Mouse (Mus musculus) intestine, postnatal 0 days (tissue): ENCODE results near the gene Fah. TPM values are rescaled to one million over a fixed set of nuclear protein-coding genes. Genes with fewer than 3 reads are reported as not detected.

Source experiments
- ATAC-seq: fragments of 200-750 bp; cut with Nextera tagmentation; 2 replicates; pipeline ENCODE4 v1.8.0; 2017; ENCODE audit warnings: mild to moderate bottlenecking, moderate TSS enrichment, moderate library complexity
- H3K27ac ChIP-seq: fragments of 300-500 bp; sonication (generic); 2 replicates; pipeline ENCODE4 v1.5.1; 2014; ENCODE audit warnings: mild to moderate bottlenecking, low read depth, low read length, moderate library complexity
- H3K27me3 ChIP-seq: fragments of 300-500 bp; sonication (generic); replicated peaks from 2 replicates; pipeline ENCODE4 v1.6.1; 2014; ENCODE audit warnings: low read length, mixed read lengths; ENCODE audit not compliant: control insufficient read depth, insufficient read depth
- H3K36me3 ChIP-seq: fragments of 300-500 bp; sonication (generic); 2 replicates; pipeline ENCODE4 v1.6.1; 2014; ENCODE audit warnings: mild to moderate bottlenecking, moderate library complexity; ENCODE audit not compliant: control insufficient read depth, insufficient read depth
- H3K4me1 ChIP-seq: fragments of 300-500 bp; sonication (generic); replicated peaks from 2 replicates; pipeline ENCODE4 v1.6.1; 2014; ENCODE audit warnings: antibody characterized with exemption, low read length, mixed read lengths; ENCODE audit not compliant: control insufficient read depth, insufficient read depth
- H3K4me2 ChIP-seq: fragments of 300-500 bp; sonication (generic); replicated peaks from 2 replicates; pipeline ENCODE4 v1.6.1; 2014; ENCODE audit warnings: low read depth, mild to moderate bottlenecking, moderate library complexity
- H3K4me3 ChIP-seq: fragments of 300-500 bp; sonication (generic); 2 replicates; pipeline ENCODE4 v1.5.1; 2014; ENCODE audit warnings: low read depth, low read length
- H3K9ac ChIP-seq: fragments of 300-500 bp; sonication (generic); 2 replicates; pipeline ENCODE4 v1.6.1; 2014; ENCODE audit warnings: mild to moderate bottlenecking, low read depth, low read length
- H3K9me3 ChIP-seq: fragments of 300-500 bp; sonication (generic); 2 replicates; pipeline ENCODE4 v1.6.1; 2016; ENCODE audit warnings: mixed run types; ENCODE audit not compliant: control insufficient read depth
- CTCF ChIP-seq: sonication (generic); IDR thresholded peaks from 2 replicates; pipeline ENCODE4 v1.5.1; 2016; ENCODE audit warnings: low read depth, mild to moderate bottlenecking, control low read depth, antibody characterized with exemption, moderate library complexity
- WGBS: fragments of 180-500 bp; shearing (Covaris S2); extraction: QIAGEN DNeasy Blood & Tissue Kit; methylation state at CpG from one replicate; pipeline ENCODE4 v1.1.7; 2014; 5-methylcytosine and 5-hydroxymethylcytosine counted together
- polyA plus RNA-seq: library from polyadenylated mRNA; unstranded; fragments of >200 nt; fragmentation: Nextera tagmentation; extraction: Ambion mirVana; gene quantifications from 2 replicates; pipeline ENCODE4 v1.2.1, GENCODE M21; 2015

Gene Fah
- 11.1 and 16.5 TPM in 2 replicates for polyA plus RNA-seq

- Histone ChIP-seq H3K27me3 (no peaks in the 10 kb centered on the region), H3K4me3 (peak within 1 kb of the TSS; percentile 59), H3K4me2 (peak within 1 kb of the TSS; percentile 88), H3K36me3 (peaks cover 4% of the 10 kb centered on the region; the same call in 1 of the 2 replicates), H3K9me3 (no peaks in the 10 kb centered on the region), H3K27ac (peak within 1 kb of the TSS; percentile 51), H3K4me1 (no peaks in the 10 kb centered on the region), H3K9ac (peak within 1 kb of the TSS; percentile 27)
- TF ChIP-seq CTCF: no peak
- WGBS: 2% methylated on average over 10 of the region's 10 CpGs
- 0 out of 2 replicates have a peak, but pooled peaks have one; percentile 21 for ATAC-seq
These were observed at the start of gene Fah for GRCm38 (mm10) chr7:84606293-84606749. TSS of gene Fah (minus strand) at chr7:84606722.

GRCm38 (mm10) chr7:84652740-84653139, 46.2 kb upstream of the Fah start:
- no peak overlapping the region for H3K4me2 ChIP-seq
- 68% methylated on average over 2 of the region's 2 CpGs for WGBS

GRCm38 (mm10) chr7:84651987-84652321, 45.4 kb upstream of the Fah start:
- no peak overlapping the region for H3K4me2 ChIP-seq
- no peak for ATAC-seq
- H3K36me3 ChIP-seq: no peaks in the 10 kb centered on the region
- H3K4me1 ChIP-seq: no peaks in the 10 kb centered on the region
- TF ChIP-seq CTCF: no peak
- WGBS: 44% methylated on average over 2 of the region's 2 CpGs
- no peak overlapping the region for H3K4me3 ChIP-seq
- no peaks in the 10 kb centered on the region for H3K9me3 ChIP-seq
- H3K27ac ChIP-seq: no peak overlapping the region
- H3K27me3 ChIP-seq: no peaks in the 10 kb centered on the region
- H3K9ac ChIP-seq: no peak overlapping the region

More at GRCm38 (mm10) chr7:84652740-84653139, 46.2 kb upstream of the Fah start:
- no peaks in the 10 kb centered on the region for H3K4me1 ChIP-seq
- no peak overlapping the region for H3K9ac ChIP-seq
- TF ChIP-seq CTCF: no peak
- H3K36me3 ChIP-seq: no peaks in the 10 kb centered on the region
- no peak overlapping the region for H3K4me3 ChIP-seq
- H3K27ac ChIP-seq: no peak overlapping the region
- no peak for ATAC-seq
- no peaks in the 10 kb centered on the region for H3K9me3 ChIP-seq
- H3K27me3 ChIP-seq: no peaks in the 10 kb centered on the region

- Histone ChIP-seq H3K4me2 (no peak overlapping the region), H3K27me3 (no peaks in the 10 kb centered on the region), H3K27ac (no peak overlapping the region), H3K4me3 (no peak overlapping the region), H3K4me1 (no peaks in the 10 kb centered on the region), H3K36me3 (no peaks in the 10 kb centered on the region), H3K9me3 (no peaks in the 10 kb centered on the region), H3K9ac (no peak overlapping the region)
- no peak for ATAC-seq
- 76% methylated on average over 4 of the region's 4 CpGs for WGBS
- no peak for TF ChIP-seq CTCF
These were observed 44.9 kb upstream of the Fah start for GRCm38 (mm10) chr7:84651303-84651986.

- Histone ChIP-seq H3K9ac (no peak overlapping the region), H3K4me1 (no peaks in the 10 kb centered on the region), H3K4me2 (no peak overlapping the region), H3K27me3 (no peaks in the 10 kb centered on the region), H3K36me3 (no peaks in the 10 kb centered on the region), H3K27ac (no peak overlapping the region), H3K4me3 (no peak overlapping the region), H3K9me3 (no peaks in the 10 kb centered on the region)
- TF ChIP-seq CTCF: no peak
- ATAC-seq: no peak
- WGBS: 93% methylated on average over 2 of the region's 2 CpGs
These were observed 42.5 kb upstream of the Fah start for GRCm38 (mm10) chr7:84649016-84649415.

- Histone ChIP-seq H3K36me3 (no peaks in the 10 kb centered on the region), H3K9ac (no peak overlapping the region), H3K4me2 (no peak overlapping the region), H3K4me3 (no peak overlapping the region), H3K9me3 (no peaks in the 10 kb centered on the region), H3K4me1 (no peaks in the 10 kb centered on the region), H3K27me3 (no peaks in the 10 kb centered on the region), H3K27ac (no peak overlapping the region)
- no peak for ATAC-seq
- WGBS: 70% methylated on average over 1 of the region's 1 CpGs
- TF ChIP-seq CTCF: no peak
These were observed 39.7 kb upstream of the Fah start for GRCm38 (mm10) chr7:84646256-84646655.
